Mouse (Mus musculus) thymus, adult 2 months (tissue): ENCODE data around the gene Slc39a11. TPM values are rescaled to one million over a fixed set of nuclear protein-coding genes. Genes with fewer than 3 reads are reported as not detected.
A peak's percentile ranks its signal among the peaks of the same experiment; 100 is the strongest.

ENCODE experiments used
- DNase-seq: peaks from one replicate; pipeline ENCODE4 v3.0.0; 2021
- H3K27ac ChIP-seq: fragments of 200-500 bp; 2 replicates; pipeline ENCODE4 v1.5.1; 2012; ENCODE audit warnings: low read length, control low read depth; ENCODE audit not compliant: control insufficient read depth, insufficient read depth
- H3K27me3 ChIP-seq: fragments of 200-500 bp; 2 replicates; pipeline ENCODE4 v1.6.1; 2012; ENCODE audit warnings: mild to moderate bottlenecking, low read length, moderate library complexity, mixed read lengths; ENCODE audit not compliant: control insufficient read depth, insufficient read depth
- H3K36me3 ChIP-seq: fragments of 200-500 bp; 2 replicates; pipeline ENCODE4 v1.6.1; 2012; ENCODE audit warnings: mild to moderate bottlenecking, low read length, moderate library complexity; ENCODE audit not compliant: control insufficient read depth, insufficient read depth
- H3K4me1 ChIP-seq: fragments of 200-500 bp; replicated peaks from 2 replicates; pipeline ENCODE4 v1.6.1; 2012; ENCODE audit warnings: low read length; ENCODE audit not compliant: control insufficient read depth, insufficient read depth
- H3K4me3 ChIP-seq: fragments of 200-500 bp; 2 replicates; pipeline ENCODE4 v1.5.1; 2012; ENCODE audit warnings: mild to moderate bottlenecking, low read length, control low read depth, moderate library complexity; ENCODE audit not compliant: control insufficient read depth, insufficient read depth
- CTCF ChIP-seq: fragments of 200-500 bp; IDR thresholded peaks from 2 replicates; pipeline ENCODE4 v1.5.1; 2012; ENCODE audit warnings: mild to moderate bottlenecking, control low read depth, low read length, moderate library complexity, borderline replicate concordance; ENCODE audit not compliant: control insufficient read depth, poor library complexity, insufficient read depth; ENCODE audit errors: extremely low read depth
- POLR2A ChIP-seq: fragments of 200-500 bp; IDR thresholded peaks from 2 replicates; pipeline ENCODE4 v1.6.1; 2012; ENCODE audit warnings: mild to moderate bottlenecking, low read length, control low read depth, moderate library complexity; ENCODE audit not compliant: control insufficient read depth, poor library complexity, insufficient read depth; ENCODE audit errors: extremely low read depth
- whole genome bisulfite sequencing: fragments of 180-500 bp; shearing (Covaris S2); methylation state at CpG from one replicate; pipeline ENCODE4 v1.1.7; 2018; 5-methylcytosine and 5-hydroxymethylcytosine counted together
- polyA plus RNA-seq: library from polyadenylated mRNA; depleted of rRNA; stranded (reverse); fragments of >200 nt; gene quantifications from 2 replicates; pipeline ENCODE4 v1.2.3, GENCODE M21; 2012

Gene Slc39a11
- polyA plus RNA-seq, 1 experiment: 18.0 TPM

- no peak for DNase-seq
- no peak overlapping the region for H3K27ac ChIP-seq
- no peaks in the 10 kb centered on the region for H3K27me3 ChIP-seq
- TF ChIP-seq POLR2A: no peak
- no peaks in the 10 kb centered on the region for H3K4me1 ChIP-seq
- no peaks in the 10 kb centered on the region for H3K36me3 ChIP-seq
- H3K4me3 ChIP-seq: no peak overlapping the region
- 82% methylated on average over 8 of the region's 8 CpGs for WGBS
Measured at GRCm38 (mm10) chr11:113631302-113631701, 18.6 kb downstream of the Slc39a11 start.

DNA sequence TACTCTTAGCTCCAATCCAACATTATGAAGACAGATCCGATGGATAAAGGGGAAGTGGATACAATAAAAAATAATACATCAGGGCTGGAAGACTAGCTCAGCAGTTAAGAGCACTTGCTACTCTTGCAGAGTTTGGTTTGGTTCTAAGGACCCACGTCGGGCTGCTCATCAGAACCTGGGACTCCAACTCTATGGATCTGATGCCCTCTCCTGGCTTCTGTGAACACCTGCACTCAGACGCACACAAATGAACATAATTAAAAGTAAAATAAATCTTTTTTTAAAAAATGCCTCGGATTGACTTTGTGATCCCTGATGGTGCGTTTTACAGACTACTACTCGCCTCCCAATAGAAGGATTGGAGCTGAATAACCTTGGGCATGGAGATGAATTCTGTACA is 19.2 kb downstream of the Slc39a11 start:
- TF ChIP-seq POLR2A (no peak), CTCF (no peak)
- no peak overlapping the region for H3K4me3 ChIP-seq
- DNase-seq: no peak

GRCm38 (mm10) chr11:113627785-113628184 is 22.1 kb downstream of the Slc39a11 start:
- WGBS: 67% methylated on average over 4 of the region's 4 CpGs
- TF ChIP-seq POLR2A: no peak
- TF ChIP-seq CTCF: no peak
- Histone ChIP-seq H3K36me3 (no peaks in the 10 kb centered on the region), H3K27ac (no peak overlapping the region), H3K27me3 (no peaks in the 10 kb centered on the region), H3K4me1 (peaks cover 11% of the 10 kb centered on the region), H3K4me3 (no peak overlapping the region)
- no peak for DNase-seq

More for the DNA sequence above, 19.2 kb downstream of the Slc39a11 start:
- no peaks in the 10 kb centered on the region for H3K4me1 ChIP-seq
- no peaks in the 10 kb centered on the region for H3K27me3 ChIP-seq
- 65% methylated on average over 7 of the region's 7 CpGs for WGBS
- no peaks in the 10 kb centered on the region for H3K36me3 ChIP-seq
- H3K27ac ChIP-seq: no peak overlapping the region

GRCm38 (mm10) chr11:113625437-113625836 is 24.4 kb downstream of the Slc39a11 start:
- peaks cover 17% of the 10 kb centered on the region for H3K4me1 ChIP-seq
- no peak for DNase-seq
- no peak overlapping the region for H3K4me3 ChIP-seq
- no peak overlapping the region for H3K27ac ChIP-seq
- H3K36me3 ChIP-seq: no peaks in the 10 kb centered on the region
- H3K27me3 ChIP-seq: no peaks in the 10 kb centered on the region; the same call in 1 of the 2 replicates
- 97% methylated on average over 18 of the region's 18 CpGs for WGBS
- TF ChIP-seq POLR2A: no peak
- no peak for TF ChIP-seq CTCF

DNA sequence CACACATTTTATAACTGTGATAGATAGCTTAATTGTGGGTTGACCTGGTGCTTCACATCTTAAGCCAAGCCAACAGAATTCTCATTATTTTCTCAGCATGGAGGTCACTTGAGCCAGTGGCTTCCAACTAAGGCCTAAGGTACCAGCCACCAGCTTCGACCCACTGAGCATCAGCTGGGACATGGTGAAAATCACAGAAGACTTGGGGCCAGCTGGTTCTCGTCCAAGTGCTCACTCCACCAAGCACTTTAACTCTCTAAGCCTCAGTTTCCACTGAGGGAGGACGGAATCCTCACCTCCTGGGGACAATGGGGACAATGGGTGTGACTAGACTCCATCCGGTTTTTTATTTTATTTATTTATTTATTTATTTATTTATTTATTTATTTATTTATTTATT is 27.9 kb downstream of the Slc39a11 start:
- Histone ChIP-seq H3K4me3 (no peak overlapping the region), H3K27me3 (no peaks in the 10 kb centered on the region; the same call in 1 of the 2 replicates), H3K27ac (no peak overlapping the region), H3K36me3 (no peaks in the 10 kb centered on the region), H3K4me1 (peaks cover 49% of the 10 kb centered on the region)
- 90% methylated on average over 4 of the region's 4 CpGs for WGBS
- DNase-seq: no peak
- TF ChIP-seq POLR2A (no peak), CTCF (no peak)

GRCm38 (mm10) chr11:113621001-113621400 is 28.9 kb downstream of the Slc39a11 start:
- Histone ChIP-seq H3K4me1 (peaks cover 52% of the 10 kb centered on the region), H3K27me3 (no peaks in the 10 kb centered on the region; the same call in 1 of the 2 replicates), H3K4me3 (no peak overlapping the region), H3K27ac (no peak overlapping the region), H3K36me3 (no peaks in the 10 kb centered on the region)
- WGBS: 35% methylated on average over 2 of the region's 2 CpGs
- TF ChIP-seq POLR2A: no peak
- TF ChIP-seq CTCF: no peak
- DNase-seq: no peak

GRCm38 (mm10) chr11:113619420-113620080 is 30.3 kb downstream of the Slc39a11 start:
- Histone ChIP-seq H3K27me3 (no peaks in the 10 kb centered on the region; the same call in 1 of the 2 replicates), H3K4me1 (peaks cover 65% of the 10 kb centered on the region), H3K4me3 (peak overlapping the region; percentile 58), H3K36me3 (no peaks in the 10 kb centered on the region), H3K27ac (no peak overlapping the region)
- no peak for DNase-seq
- under 1% methylated on average over 31 of the region's 31 CpGs for WGBS
- TF ChIP-seq CTCF: no peak
- no peak; the same call in 1 of the 2 replicates for TF ChIP-seq POLR2A
